Mouse (Mus musculus) liver, embryonic 15.5 days (tissue): ENCODE results near the gene Sp110. TPM values are rescaled to one million over a fixed set of nuclear protein-coding genes. Genes with fewer than 3 reads are reported as not detected.
"Not testable (repeated sequence)": the region's sequence is repeated elsewhere in the genome, so short reads cannot be mapped to it uniquely, and the experiment has no call there.

ENCODE experiments used
- ATAC-seq: fragments of 200-750 bp; cut with Nextera tagmentation; 2 replicates; pipeline ENCODE4 v1.8.0; 2017; ENCODE audit warnings: moderate number of reproducible peaks, mild to moderate bottlenecking, moderate library complexity; ENCODE audit not compliant: insufficient read depth
- H3K27ac ChIP-seq: fragments of 300-500 bp; sonication (generic); replicated peaks from 2 replicates; pipeline ENCODE4 v1.5.1; 2015; ENCODE audit warnings: mild to moderate bottlenecking, inconsistent platforms
- H3K27me3 ChIP-seq: fragments of 300-500 bp; sonication (generic); 2 replicates; pipeline ENCODE4 v1.6.1; 2015; ENCODE audit warnings: mild to moderate bottlenecking, inconsistent platforms
- H3K36me3 ChIP-seq: fragments of 300-500 bp; sonication (generic); replicated peaks from 2 replicates; pipeline ENCODE4 v1.6.1; 2015; ENCODE audit warnings: moderate library complexity, mild to moderate bottlenecking, inconsistent platforms
- H3K4me1 ChIP-seq: fragments of 300-500 bp; sonication (generic); replicated peaks from 2 replicates; pipeline ENCODE4 v1.6.1; 2015; ENCODE audit warnings: inconsistent platforms
- H3K4me2 ChIP-seq: fragments of 300-500 bp; sonication (generic); 2 replicates; pipeline ENCODE4 v1.6.1; 2015; ENCODE audit warnings: moderate library complexity, mild to moderate bottlenecking, inconsistent platforms
- H3K4me3 ChIP-seq: fragments of 300-500 bp; sonication (generic); replicated peaks from 2 replicates; pipeline ENCODE4 v1.5.1; 2015; ENCODE audit warnings: mild to moderate bottlenecking, inconsistent platforms
- H3K9ac ChIP-seq: fragments of 300-500 bp; sonication (generic); 2 replicates; pipeline ENCODE4 v1.6.1; 2015; ENCODE audit warnings: moderate library complexity, mild to moderate bottlenecking, inconsistent platforms
- H3K9me3 ChIP-seq: fragments of 300-500 bp; sonication (generic); replicated peaks from 2 replicates; pipeline ENCODE4 v1.6.1; 2016; ENCODE audit warnings: inconsistent platforms
- WGBS: fragments of 180-500 bp; shearing (Covaris S2); methylation state at CpG from one replicate; pipeline ENCODE4 v1.1.7; 2015; ENCODE audit warnings: mixed read lengths; ENCODE audit not compliant: insufficient replicate concordance; 5-methylcytosine and 5-hydroxymethylcytosine counted together
- polyA plus RNA-seq: library from polyadenylated mRNA; unstranded; fragments of >200 nt; fragmentation: Nextera tagmentation; extraction: Ambion mirVana; gene quantifications from 2 replicates; pipeline ENCODE4 v1.2.1, GENCODE M21; 2015

Sp110 gene
- polyA plus RNA-seq, result 5.2 and 5.7 TPM in 2 replicates

- H3K4me3 ChIP-seq, H3K27me3 ChIP-seq, H3K27ac ChIP-seq, H3K36me3 ChIP-seq, H3K9ac ChIP-seq, H3K4me1 ChIP-seq, H3K9me3 ChIP-seq, ATAC-seq: not testable (repeated sequence)
- peak within 1 kb of the TSS; percentile 32; the same call in 1 of the 2 replicates for H3K4me2 ChIP-seq
- 38% methylated on average over 17 of the region's 17 CpGs for WGBS
These were observed at the start of gene Sp110 for GRCm38 (mm10) chr1:85598271-85599012. Sp110 (minus strand) TSS chr1:85598817.

DNA sequence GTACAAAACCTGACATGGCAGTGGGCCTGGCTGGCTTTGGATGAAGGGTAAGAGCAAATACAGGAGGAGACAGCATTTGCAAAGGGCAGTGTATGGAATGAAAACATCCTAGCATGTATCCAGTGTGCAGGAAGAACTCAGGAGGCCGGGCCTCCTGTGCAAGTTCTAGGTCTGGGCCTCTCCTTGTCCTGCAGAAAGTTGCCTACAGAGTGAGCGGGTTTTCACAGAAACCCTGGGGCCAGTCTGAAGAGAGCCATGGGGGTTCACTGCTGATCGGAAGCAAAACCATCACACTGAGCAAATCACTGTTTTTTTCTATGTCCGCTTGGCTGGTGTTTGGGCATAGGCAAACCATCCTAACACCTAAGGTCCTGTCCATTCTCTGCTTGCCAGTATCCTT, 39.5 kb upstream of the Sp110 start:
- H3K9me3 ChIP-seq, ATAC-seq, H3K36me3 ChIP-seq, H3K27me3 ChIP-seq, H3K27ac ChIP-seq, H3K4me2 ChIP-seq, H3K9ac ChIP-seq, H3K4me3 ChIP-seq, H3K4me1 ChIP-seq: not testable (repeated sequence)
- WGBS, result 58% methylated on average over 4 of the region's 4 CpGs

- not testable (repeated sequence) for H3K4me3 ChIP-seq, ATAC-seq, H3K9ac ChIP-seq, H3K9me3 ChIP-seq, H3K4me2 ChIP-seq, H3K36me3 ChIP-seq, H3K27ac ChIP-seq, H3K4me1 ChIP-seq, H3K27me3 ChIP-seq
- 39% methylated on average over 3 of the region's 3 CpGs for WGBS
These were observed 38.3 kb upstream of the Sp110 start for GRCm38 (mm10) chr1:85636936-85637335.

DNA sequence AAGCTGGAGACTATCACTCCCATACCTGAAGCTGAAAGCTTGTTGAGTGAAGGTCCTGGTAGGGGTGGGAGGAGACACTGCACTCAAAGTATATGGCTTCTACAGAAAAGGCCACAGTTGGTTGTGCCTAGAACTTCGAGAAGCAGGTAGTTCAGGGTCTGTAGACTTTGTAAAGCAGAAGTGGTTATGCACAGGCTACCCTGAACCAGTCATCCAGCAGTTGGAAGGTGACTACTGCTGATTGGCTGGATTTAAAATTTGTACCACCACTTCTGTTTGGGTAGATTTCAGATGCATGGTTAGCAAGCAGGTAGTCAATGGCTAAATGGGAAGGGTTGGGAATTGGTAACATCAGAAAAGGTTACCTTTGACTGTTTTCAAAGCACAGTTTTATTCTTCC, 20.1 kb upstream of the Sp110 start:
- not testable (repeated sequence) for H3K27ac ChIP-seq, H3K4me2 ChIP-seq, ATAC-seq, H3K9me3 ChIP-seq, H3K4me3 ChIP-seq, H3K36me3 ChIP-seq, H3K4me1 ChIP-seq, H3K9ac ChIP-seq, H3K27me3 ChIP-seq
- WGBS, result 38% methylated on average over 1 of the region's 1 CpGs

- not testable (repeated sequence) for H3K9me3 ChIP-seq, H3K4me3 ChIP-seq, H3K27me3 ChIP-seq, ATAC-seq, H3K4me2 ChIP-seq, H3K4me1 ChIP-seq, H3K36me3 ChIP-seq, H3K9ac ChIP-seq, H3K27ac ChIP-seq
- WGBS, result 42% methylated on average over 4 of the region's 5 CpGs
These were observed 18.5 kb upstream of the Sp110 start for GRCm38 (mm10) chr1:85617161-85617560.

DNA sequence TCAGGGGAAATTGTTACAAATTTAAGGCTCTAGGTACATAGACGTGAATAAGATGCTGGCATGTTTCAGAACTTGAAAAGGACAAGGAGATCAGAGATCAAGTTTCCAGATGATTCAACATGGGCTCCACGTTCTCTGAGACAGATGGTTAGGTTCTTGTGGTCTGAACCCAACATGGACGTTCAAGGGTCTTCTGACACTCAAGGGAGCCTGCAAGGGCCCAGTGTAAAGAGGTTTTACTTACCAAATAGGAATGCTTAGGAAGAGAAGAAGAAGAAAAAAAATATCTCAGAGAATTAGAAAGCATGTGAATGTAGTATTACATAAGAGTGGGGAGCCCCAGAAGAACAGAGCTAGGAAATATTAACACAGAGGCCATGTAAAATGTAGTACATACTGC, 17.2 kb upstream of the Sp110 start:
- H3K27ac ChIP-seq, H3K9ac ChIP-seq, H3K36me3 ChIP-seq, H3K4me3 ChIP-seq, H3K27me3 ChIP-seq, ATAC-seq, H3K4me1 ChIP-seq, H3K9me3 ChIP-seq, H3K4me2 ChIP-seq: not testable (repeated sequence)
- 54% methylated on average over 3 of the region's 3 CpGs for WGBS

DNA sequence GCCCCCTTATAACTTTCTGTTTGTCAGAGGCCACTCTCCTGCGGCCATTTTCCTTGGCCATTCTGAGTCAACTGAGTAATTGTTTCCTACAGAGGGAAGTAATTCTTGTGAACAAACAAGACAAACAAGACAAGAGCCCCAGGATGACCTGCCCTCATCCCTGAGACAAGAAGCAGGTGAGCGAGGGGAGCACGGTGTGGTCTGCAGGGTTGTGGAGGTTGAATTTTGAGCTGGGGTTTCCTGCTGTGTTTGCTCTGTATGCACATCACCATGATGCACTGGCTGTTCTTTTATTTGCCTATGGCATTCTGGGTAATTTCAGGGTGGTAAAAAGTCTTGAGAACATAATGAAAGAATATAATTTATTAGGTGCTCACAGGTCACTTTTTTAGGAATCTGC, 16.5 kb upstream of the Sp110 start:
- WGBS, result 69% methylated on average over 3 of the region's 3 CpGs
- not testable (repeated sequence) for ATAC-seq

DNA sequence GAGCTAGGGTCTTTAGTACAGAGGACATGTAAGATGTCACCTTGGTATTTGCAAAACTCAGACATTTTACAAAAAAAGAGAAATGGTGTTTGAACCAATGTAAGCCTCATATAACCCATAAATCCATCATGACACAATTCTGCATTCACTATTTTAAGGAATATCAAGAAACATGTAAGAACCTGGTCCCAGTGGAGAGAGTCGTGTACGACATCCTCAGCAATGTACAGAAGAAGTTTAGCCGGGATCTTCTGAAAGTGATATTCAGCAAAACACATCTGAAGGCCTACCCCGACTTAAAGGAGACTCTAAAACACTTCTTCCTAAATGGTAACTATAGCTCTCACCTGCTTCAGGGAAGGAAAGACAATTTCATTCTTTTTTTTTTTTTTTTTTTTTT, 12.0 kb upstream of the Sp110 start:
- not testable (repeated sequence) for H3K4me1 ChIP-seq, ATAC-seq, H3K4me3 ChIP-seq, H3K4me2 ChIP-seq, H3K27me3 ChIP-seq, H3K9ac ChIP-seq, H3K9me3 ChIP-seq, H3K36me3 ChIP-seq, H3K27ac ChIP-seq
- no CpG with 5 or more reads among the region's 4 CpGs for WGBS

More for the DNA sequence above, 16.5 kb upstream of the Sp110 start:
- H3K9me3 ChIP-seq, H3K36me3 ChIP-seq, H3K27ac ChIP-seq, H3K9ac ChIP-seq, H3K27me3 ChIP-seq, H3K4me2 ChIP-seq, H3K4me3 ChIP-seq, H3K4me1 ChIP-seq: not testable (repeated sequence)

GRCm38 (mm10) chr1:85608361-85608760, 9.7 kb upstream of the Sp110 start:
- not testable (repeated sequence) for H3K4me1 ChIP-seq, H3K27me3 ChIP-seq, H3K9ac ChIP-seq, H3K4me2 ChIP-seq, H3K9me3 ChIP-seq, H3K27ac ChIP-seq, ATAC-seq, H3K36me3 ChIP-seq, H3K4me3 ChIP-seq
- WGBS, result 66% methylated on average over 3 of the region's 4 CpGs

GRCm38 (mm10) chr1:85604341-85604740, 5.7 kb upstream of the Sp110 start:
- H3K9me3 ChIP-seq, H3K4me1 ChIP-seq, H3K27me3 ChIP-seq, H3K4me2 ChIP-seq, H3K4me3 ChIP-seq, H3K36me3 ChIP-seq, H3K9ac ChIP-seq, H3K27ac ChIP-seq, ATAC-seq: not testable (repeated sequence)
- no CpG with 5 or more reads among the region's 1 CpGs for WGBS

DNA sequence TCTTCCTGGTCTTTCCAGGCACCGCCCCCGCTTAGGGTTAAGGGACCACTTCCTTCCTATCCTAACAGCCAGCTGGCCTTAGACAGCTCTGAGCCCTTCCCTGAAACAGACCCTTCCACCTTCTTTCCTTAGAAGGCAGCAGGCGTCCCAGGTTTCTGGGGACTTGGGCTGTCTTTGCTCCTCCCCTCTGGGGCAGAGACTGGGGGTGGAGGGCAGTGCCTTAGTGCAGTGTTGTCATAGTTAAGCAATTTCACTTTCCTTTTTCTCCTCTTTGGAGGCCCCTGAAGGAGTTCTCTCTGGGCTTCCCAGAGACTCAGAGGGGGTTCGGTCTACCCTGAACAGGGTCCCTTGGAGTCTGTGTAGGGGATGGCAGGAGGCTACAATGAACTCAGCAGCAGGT, 2.2 kb upstream of the Sp110 start:
- not testable (repeated sequence) for H3K4me3 ChIP-seq, ATAC-seq, H3K4me1 ChIP-seq, H3K9ac ChIP-seq, H3K36me3 ChIP-seq, H3K27me3 ChIP-seq, H3K9me3 ChIP-seq
- 36% methylated on average over 4 of the region's 4 CpGs for WGBS
- H3K4me2 ChIP-seq, result peak overlapping the region; percentile 40
- peak overlapping the region; percentile 38; the same call in 1 of the 2 replicates for H3K27ac ChIP-seq

- H3K4me2 ChIP-seq, result peak within 1 kb of the TSS; percentile 40
- peak within 1 kb of the TSS; percentile 38; the same call in 1 of the 2 replicates for H3K27ac ChIP-seq
- H3K4me3 ChIP-seq, H3K36me3 ChIP-seq, ATAC-seq, H3K4me1 ChIP-seq, H3K9ac ChIP-seq, H3K9me3 ChIP-seq, H3K27me3 ChIP-seq: not testable (repeated sequence)
- 52% methylated on average over 2 of the region's 5 CpGs for WGBS
These were observed 1.5 kb upstream of the Sp110 start, which contains the start of gene Sp140 for GRCm38 (mm10) chr1:85600078-85600477. Sp140 (plus strand) TSS chr1:85600378.
